Mouse (Mus musculus) forelimb bud, embryonic 11.5 days (tissue): ENCODE data around the gene Gm36028.
A peak's percentile ranks its signal among the peaks of the same experiment; 100 is the strongest.

Source experiments
- DNase-seq: peaks from one replicate; pipeline ENCODE4 v3.0.0-alpha.2; 2012; ENCODE audit warnings: low read depth, low spot score

Gm36028 gene

GRCm38 (mm10) chr16:37860213-37860612 is 733 bp downstream of the Gm36028 start:
- no peak for DNase-seq

GRCm38 (mm10) chr16:37857495-37857894 is 3.5 kb downstream of the Gm36028 start:
- no peak for DNase-seq

- DNase-seq, result no peak
Observed at GRCm38 (mm10) chr16:37856327-37856726, 4.6 kb downstream of the Gm36028 start.

DNA sequence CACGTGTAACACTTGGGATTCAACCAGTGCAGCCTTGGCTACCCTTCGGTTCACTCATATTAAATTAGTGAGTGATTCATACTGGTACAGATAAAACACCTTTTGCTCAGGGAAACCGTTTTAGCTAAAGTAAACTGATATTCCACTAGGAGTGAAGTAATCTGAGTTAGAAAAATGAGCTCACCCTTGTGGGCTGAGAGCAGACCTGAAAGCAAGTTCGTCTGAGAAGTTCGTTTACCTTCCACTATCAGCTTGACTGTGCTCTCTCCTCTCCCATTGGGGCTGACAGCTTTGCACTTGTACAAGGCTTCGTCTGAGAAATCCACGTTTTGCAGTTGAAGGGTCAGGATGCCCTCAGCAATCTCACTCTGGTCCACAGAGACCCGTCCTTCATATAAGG is 5.4 kb downstream of the Gm36028 start:
- DNase-seq, result no peak

- DNase-seq, result no peak
Observed at GRCm38 (mm10) chr16:37854593-37854992, 6.4 kb downstream of the Gm36028 start.

GRCm38 (mm10) chr16:37854054-37854453 is 6.9 kb downstream of the Gm36028 start:
- DNase-seq, result no peak

GRCm38 (mm10) chr16:37853279-37853678 is 7.7 kb downstream of the Gm36028 start:
- DNase-seq, result no peak

DNA sequence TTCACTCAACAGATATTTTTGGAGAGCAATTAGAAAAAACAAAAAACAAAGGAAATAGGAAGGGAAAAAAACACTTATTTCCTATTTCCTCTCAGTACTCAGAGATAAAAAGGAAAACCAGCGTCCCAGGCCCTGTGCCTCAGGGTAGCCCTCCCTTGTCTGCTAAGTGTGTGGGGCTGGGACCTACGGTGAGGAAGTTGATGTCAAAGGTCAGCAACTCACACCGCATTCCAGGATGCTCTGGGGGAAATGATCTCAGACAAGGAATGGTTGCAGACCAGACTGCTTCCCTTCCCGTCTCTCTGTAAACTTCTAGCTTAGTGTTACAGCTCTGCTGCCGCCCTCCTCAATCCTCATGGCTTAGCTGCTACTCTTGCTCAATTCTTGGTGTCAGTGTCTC is 9.6 kb downstream of the Gm36028 start:
- DNase-seq, result peak; percentile 36

DNA sequence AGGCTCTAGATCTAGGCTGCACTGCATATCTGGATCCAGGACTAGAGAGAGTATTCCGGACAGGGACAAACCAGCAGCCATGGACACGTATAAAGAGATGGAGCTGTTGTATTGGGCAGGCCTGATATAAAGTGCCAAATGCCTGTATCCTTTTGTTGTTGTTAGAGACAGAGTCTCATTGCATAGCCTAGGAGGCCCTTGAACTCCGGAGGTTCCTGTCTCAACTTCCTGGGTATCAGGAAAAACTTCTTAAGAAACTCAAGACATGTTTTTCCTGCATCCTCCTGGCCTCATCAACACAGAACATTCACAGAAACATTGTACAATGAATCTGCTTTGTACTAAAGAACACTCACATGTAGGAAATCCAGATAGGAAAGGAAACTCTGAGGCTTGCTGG is 13.9 kb downstream of the Gm36028 start:
- DNase-seq, result no peak

DNA sequence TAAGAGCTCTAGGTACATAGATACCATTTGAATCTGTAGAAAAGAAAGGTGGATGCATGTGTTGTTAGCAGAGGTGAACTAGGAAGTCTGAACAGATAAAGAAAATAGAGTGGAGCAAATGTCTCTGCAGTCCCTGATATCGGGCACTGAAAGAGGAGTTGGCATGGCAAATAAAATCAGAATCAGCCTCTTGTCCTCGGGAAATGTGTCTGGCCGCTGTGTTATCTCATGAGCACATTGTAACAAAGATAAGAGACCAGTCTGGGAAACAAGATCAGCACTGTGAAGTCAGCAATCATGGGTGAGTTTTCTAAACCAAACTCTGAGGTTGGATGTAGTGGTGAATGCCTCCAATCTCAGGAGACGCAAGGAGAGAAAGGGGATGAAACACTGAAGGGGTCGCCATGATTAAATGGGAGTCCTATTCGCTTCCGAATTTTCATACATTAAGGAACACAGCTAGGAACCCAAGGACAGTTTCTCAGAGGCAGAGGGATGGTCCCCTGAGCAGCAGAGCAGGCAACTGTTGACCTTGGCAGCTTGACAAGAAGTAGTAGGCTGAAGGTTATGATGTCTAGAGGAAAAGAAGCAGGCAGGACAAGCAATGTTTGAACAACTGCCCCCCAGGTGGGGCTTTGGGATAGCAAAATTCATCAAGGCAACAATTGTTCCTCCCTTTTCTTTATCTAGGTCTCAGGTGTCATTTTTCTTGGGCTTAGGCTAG is 15.6 kb downstream of the Gm36028 start:
- no peak for DNase-seq

DNA sequence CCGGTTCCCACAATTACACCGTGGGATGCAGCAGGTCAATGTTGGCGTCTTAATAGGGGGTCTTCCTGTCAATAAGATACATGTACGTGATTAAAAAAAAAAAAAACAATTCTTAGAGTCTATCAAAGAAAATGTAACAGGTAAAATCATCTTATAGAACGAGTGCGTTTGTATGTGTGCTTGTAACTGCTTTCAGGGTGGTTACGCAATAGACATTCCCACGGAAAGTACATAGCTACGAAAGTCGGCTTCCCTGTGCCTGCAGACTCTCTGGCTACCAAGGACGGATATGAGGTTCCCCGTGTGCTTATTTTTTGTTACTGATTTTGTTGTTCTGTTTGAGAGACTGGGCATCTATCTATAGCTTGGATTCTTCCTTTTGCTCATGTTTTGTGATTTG is 17.2 kb downstream of the Gm36028 start:
- DNase-seq, result no peak

DNA sequence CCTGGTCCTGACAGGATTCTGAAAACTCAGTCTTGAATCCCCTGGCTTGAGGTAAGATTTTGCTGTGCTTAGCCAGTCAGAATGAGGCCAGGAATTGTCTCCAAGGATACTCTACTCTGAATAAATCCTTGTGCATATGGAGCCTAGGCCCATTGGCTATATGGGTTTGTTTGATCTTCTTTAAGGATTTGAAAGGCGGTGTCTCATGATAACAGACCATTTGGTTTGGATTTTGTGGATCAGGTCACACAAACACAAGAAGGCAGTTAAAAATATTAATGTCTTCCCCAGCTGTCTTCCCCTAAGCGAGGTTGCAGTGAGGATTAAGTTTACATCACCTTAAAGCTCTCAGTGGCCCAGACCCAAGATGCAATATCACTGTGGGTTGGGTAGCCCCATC is 18.5 kb downstream of the Gm36028 start:
- no peak for DNase-seq

GRCm38 (mm10) chr16:37837571-37837970 is 23.4 kb downstream of the Gm36028 start:
- DNase-seq, result no peak

- DNase-seq, result no peak
Observed at GRCm38 (mm10) chr16:37831041-37831440, 29.9 kb downstream of the Gm36028 start.

DNA sequence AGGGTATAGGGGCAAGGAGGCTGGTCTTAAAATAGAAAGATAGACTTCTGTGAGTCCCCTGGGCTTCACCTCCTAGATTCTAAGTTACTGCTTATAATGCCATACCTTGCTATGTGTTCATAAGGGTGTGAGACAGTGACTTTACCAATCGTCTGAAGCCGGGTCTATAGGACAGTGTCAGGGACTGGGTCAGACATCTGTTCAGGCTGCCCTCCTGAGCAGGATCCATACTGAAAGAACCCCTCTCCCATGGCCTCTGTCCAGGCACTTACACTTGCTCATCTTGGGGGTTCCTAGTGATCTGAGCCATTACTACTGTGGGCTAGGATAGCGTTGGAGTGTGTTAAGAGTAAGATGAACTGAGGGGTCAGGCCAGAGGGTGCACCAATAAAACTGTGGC is 34.7 kb downstream of the Gm36028 start:
- no peak for DNase-seq

- no peak for DNase-seq
Observed at GRCm38 (mm10) chr16:37824778-37825505, 36.0 kb downstream of the Gm36028 start.

GRCm38 (mm10) chr16:37823949-37824348 is 37.0 kb downstream of the Gm36028 start:
- no peak for DNase-seq

- no peak for DNase-seq
Observed at GRCm38 (mm10) chr16:37817986-37818385, 43.0 kb downstream of the Gm36028 start.

GRCm38 (mm10) chr16:37814383-37814971 is 46.5 kb downstream of the Gm36028 start:
- DNase-seq, result peak; percentile 81

DNA sequence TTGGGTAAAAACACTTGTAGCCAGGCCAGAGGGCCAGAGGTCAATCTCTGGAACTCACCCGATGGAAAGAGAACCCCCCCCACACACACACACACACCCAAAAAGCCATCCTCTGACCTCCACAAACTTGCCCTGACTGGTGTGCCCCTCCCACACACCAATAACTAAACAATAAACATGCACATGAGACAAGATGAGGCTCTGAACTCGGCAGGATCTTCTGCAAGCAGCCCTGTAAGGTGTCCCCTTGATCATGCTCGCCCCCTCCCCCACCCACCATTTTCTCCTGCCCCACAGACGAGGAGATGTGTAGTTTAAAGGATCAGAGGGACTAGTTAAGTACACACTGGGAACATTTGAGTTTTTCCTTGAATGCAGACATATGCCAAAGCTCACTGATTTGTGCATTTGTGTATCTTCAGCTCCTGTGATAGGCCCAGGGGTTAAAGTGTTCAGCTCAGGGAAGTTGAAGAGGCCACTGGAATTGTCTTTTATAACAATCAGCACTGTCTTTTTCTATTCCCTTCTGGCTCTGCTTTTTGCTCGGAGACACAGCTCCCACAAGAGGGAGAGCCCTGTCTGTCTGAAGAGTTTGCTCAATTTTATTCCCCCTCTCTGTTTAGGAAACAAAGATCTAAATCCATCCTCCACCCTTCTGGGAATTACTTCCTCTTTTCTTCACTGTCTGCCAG is 47.1 kb downstream of the Gm36028 start:
- no peak for DNase-seq

- no peak for DNase-seq
Observed at GRCm38 (mm10) chr16:37812474-37812886, 48.5 kb downstream of the Gm36028 start.

- no peak for DNase-seq
Observed at GRCm38 (mm10) chr16:37811874-37812273, 49.1 kb downstream of the Gm36028 start.
